Mouse (Mus musculus) forebrain, embryonic 12.5 days (tissue): Measurements from ENCODE around the gene Dse. TPM values are rescaled to one million over a fixed set of nuclear protein-coding genes. Genes with fewer than 3 reads are reported as not detected.
"Not testable (repeated sequence)": the region's sequence is repeated elsewhere in the genome, so short reads cannot be mapped to it uniquely, and the experiment has no call there.

ENCODE experiments used
- ATAC-seq: fragments of 200-750 bp; cut with Nextera tagmentation; 2 replicates; pipeline ENCODE4 v1.8.0; 2017; ENCODE audit warnings: moderate TSS enrichment; ENCODE audit not compliant: low FRiP score
- H3K27ac ChIP-seq: fragments of 300-500 bp; sonication (generic); 2 replicates; pipeline ENCODE4 v1.5.1; 2016; ENCODE audit warnings: mild to moderate bottlenecking
- H3K27me3 ChIP-seq: fragments of 300-500 bp; sonication (generic); 2 replicates; pipeline ENCODE4 v1.6.1; 2016; ENCODE audit warnings: mild to moderate bottlenecking
- H3K36me3 ChIP-seq: fragments of 300-500 bp; sonication (generic); replicated peaks from 2 replicates; pipeline ENCODE4 v1.6.1; 2016; ENCODE audit warnings: mild to moderate bottlenecking
- H3K4me1 ChIP-seq: fragments of 300-500 bp; sonication (generic); 2 replicates; pipeline ENCODE4 v1.6.1; 2016
- H3K4me2 ChIP-seq: fragments of 300-500 bp; sonication (generic); 2 replicates; pipeline ENCODE4 v1.6.1; 2016; ENCODE audit warnings: mild to moderate bottlenecking, moderate library complexity
- H3K4me3 ChIP-seq: fragments of 300-500 bp; sonication (generic); replicated peaks from 2 replicates; pipeline ENCODE4 v1.5.1; 2016; ENCODE audit warnings: mild to moderate bottlenecking
- H3K9ac ChIP-seq: fragments of 300-500 bp; sonication (generic); 2 replicates; pipeline ENCODE4 v1.6.1; 2016; ENCODE audit warnings: mild to moderate bottlenecking
- H3K9me3 ChIP-seq: fragments of 300-500 bp; sonication (generic); 2 replicates; pipeline ENCODE4 v1.6.1; 2016
- WGBS: fragments of 180-500 bp; shearing (Covaris S2); methylation state at CpG from one replicate; pipeline ENCODE4 v1.1.7; 2016; 5-methylcytosine and 5-hydroxymethylcytosine counted together
- polyA plus RNA-seq: library from polyadenylated mRNA; unstranded; fragments of >200 nt; fragmentation: Nextera tagmentation; extraction: Ambion mirVana; gene quantifications from 2 replicates; pipeline ENCODE4 v1.2.1, GENCODE M21; 2016

Gene Dse
- polyA plus RNA-seq = 11.2 and 13.4 TPM in 2 replicates

GRCm38 (mm10) chr10:34207503-34207850 lies at the start of gene Dse:
Gene Dse, minus strand, starts transcription at chr10:34207715.
- Histone ChIP-seq H3K4me3 (peak within 1 kb of the TSS; percentile 69), H3K27ac (peak within 1 kb of the TSS; percentile 81), H3K4me2 (peak within 1 kb of the TSS; percentile 77), H3K9ac (peak within 1 kb of the TSS; percentile 83), H3K9me3 (no peaks in the 10 kb centered on the region), H3K27me3 (no peaks in the 10 kb centered on the region), H3K4me1 (peaks cover 3% of the 10 kb centered on the region; the same call in 1 of the 2 replicates), H3K36me3 (no peaks in the 10 kb centered on the region)
- no peak; the same call in 1 of the 2 replicates for ATAC-seq
- WGBS = 0% methylated on average over 14 of the region's 14 CpGs

- not testable (repeated sequence) for H3K4me2 ChIP-seq, H3K27ac ChIP-seq, ATAC-seq, H3K9ac ChIP-seq, H3K9me3 ChIP-seq, H3K27me3 ChIP-seq, H3K4me3 ChIP-seq, H3K36me3 ChIP-seq, H3K4me1 ChIP-seq
- WGBS = 89% methylated on average over 9 of the region's 9 CpGs
Observed at GRCm38 (mm10) chr10:34252833-34253232, 45.3 kb upstream of the Dse start.

GRCm38 (mm10) chr10:34249594-34249993 lies 42.1 kb upstream of the Dse start:
- Histone ChIP-seq H3K27me3 (no peaks in the 10 kb centered on the region), H3K4me3 (no peak overlapping the region), H3K4me2 (no peak overlapping the region), H3K9me3 (no peaks in the 10 kb centered on the region), H3K36me3 (no peaks in the 10 kb centered on the region), H3K27ac (no peak overlapping the region), H3K4me1 (no peaks in the 10 kb centered on the region; the same call in 1 of the 2 replicates), H3K9ac (no peak overlapping the region)
- 74% methylated on average over 2 of the region's 2 CpGs for WGBS
- no peak for ATAC-seq

- Histone ChIP-seq H3K9me3 (no peaks in the 10 kb centered on the region), H3K9ac (no peak overlapping the region), H3K4me3 (no peak overlapping the region), H3K4me2 (no peak overlapping the region), H3K4me1 (no peaks in the 10 kb centered on the region; the same call in 1 of the 2 replicates), H3K27ac (no peak overlapping the region), H3K27me3 (no peaks in the 10 kb centered on the region), H3K36me3 (no peaks in the 10 kb centered on the region)
- ATAC-seq = no peak
- 56% methylated on average over 3 of the region's 3 CpGs for WGBS
Observed at GRCm38 (mm10) chr10:34247757-34248156, 40.2 kb upstream of the Dse start.

- WGBS = 81% methylated on average over 2 of the region's 2 CpGs
- Histone ChIP-seq H3K27me3 (no peaks in the 10 kb centered on the region), H3K9me3 (no peaks in the 10 kb centered on the region), H3K9ac (no peak overlapping the region), H3K4me1 (no peaks in the 10 kb centered on the region; the same call in 1 of the 2 replicates), H3K36me3 (no peaks in the 10 kb centered on the region), H3K4me3 (no peak overlapping the region), H3K4me2 (no peak overlapping the region), H3K27ac (no peak overlapping the region)
- no peak for ATAC-seq
Observed at GRCm38 (mm10) chr10:34246106-34246505, 38.6 kb upstream of the Dse start.

- Histone ChIP-seq H3K27ac (no peak overlapping the region), H3K4me3 (no peak overlapping the region), H3K9ac (no peak overlapping the region), H3K4me2 (no peak overlapping the region), H3K4me1 (no peaks in the 10 kb centered on the region; the same call in 1 of the 2 replicates), H3K9me3 (no peaks in the 10 kb centered on the region), H3K36me3 (no peaks in the 10 kb centered on the region), H3K27me3 (no peaks in the 10 kb centered on the region)
- ATAC-seq = no peak
- 86% methylated on average over 5 of the region's 5 CpGs for WGBS
Observed at GRCm38 (mm10) chr10:34244745-34245144, 37.2 kb upstream of the Dse start.

- H3K9ac ChIP-seq = no peak overlapping the region
- ATAC-seq = no peak
- H3K27me3 ChIP-seq = no peaks in the 10 kb centered on the region
- no peak overlapping the region for H3K4me3 ChIP-seq
- H3K27ac ChIP-seq = no peak overlapping the region
- H3K4me1 ChIP-seq = no peaks in the 10 kb centered on the region
- H3K36me3 ChIP-seq = no peaks in the 10 kb centered on the region
- H3K4me2 ChIP-seq = no peak overlapping the region
- 77% methylated on average over 4 of the region's 4 CpGs for WGBS
- no peaks in the 10 kb centered on the region for H3K9me3 ChIP-seq
Observed at GRCm38 (mm10) chr10:34238536-34238935, 31.0 kb upstream of the Dse start.

- Histone ChIP-seq H3K4me2 (no peak overlapping the region), H3K9me3 (no peaks in the 10 kb centered on the region), H3K36me3 (no peaks in the 10 kb centered on the region), H3K27me3 (no peaks in the 10 kb centered on the region), H3K9ac (no peak overlapping the region), H3K27ac (no peak overlapping the region), H3K4me1 (no peaks in the 10 kb centered on the region), H3K4me3 (no peak overlapping the region)
- 87% methylated on average over 5 of the region's 5 CpGs for WGBS
- ATAC-seq = no peak
Observed at GRCm38 (mm10) chr10:34236569-34236968, 29.1 kb upstream of the Dse start.

- Histone ChIP-seq H3K27me3 (no peaks in the 10 kb centered on the region), H3K4me1 (no peaks in the 10 kb centered on the region), H3K9me3 (no peaks in the 10 kb centered on the region), H3K4me2 (no peak overlapping the region), H3K27ac (no peak overlapping the region), H3K36me3 (no peaks in the 10 kb centered on the region), H3K4me3 (no peak overlapping the region), H3K9ac (no peak overlapping the region)
- 39% methylated on average over 3 of the region's 3 CpGs for WGBS
- ATAC-seq = no peak
Observed at GRCm38 (mm10) chr10:34235384-34235783, 27.9 kb upstream of the Dse start.

GRCm38 (mm10) chr10:34233931-34234745 lies 26.6 kb upstream of the Dse start:
- Histone ChIP-seq H3K9ac (no peak overlapping the region), H3K4me3 (no peak overlapping the region), H3K27ac (no peak overlapping the region), H3K4me1 (no peaks in the 10 kb centered on the region), H3K9me3 (no peaks in the 10 kb centered on the region), H3K36me3 (no peaks in the 10 kb centered on the region), H3K4me2 (no peak overlapping the region), H3K27me3 (no peaks in the 10 kb centered on the region)
- WGBS = 20% methylated on average over 2 of the region's 2 CpGs
- ATAC-seq = no peak

- ATAC-seq = no peak
- 50% methylated on average over 1 of the region's 1 CpGs for WGBS
Observed at GRCm38 (mm10) chr10:34233418-34233817, 25.9 kb upstream of the Dse start.

GRCm38 (mm10) chr10:34230121-34230675 lies 22.7 kb upstream of the Dse start:
- Histone ChIP-seq H3K36me3 (no peaks in the 10 kb centered on the region), H3K4me1 (no peaks in the 10 kb centered on the region), H3K9me3 (no peaks in the 10 kb centered on the region), H3K4me2 (no peak overlapping the region), H3K4me3 (no peak overlapping the region), H3K27ac (no peak overlapping the region), H3K9ac (no peak overlapping the region), H3K27me3 (no peaks in the 10 kb centered on the region)
- WGBS = 35% methylated on average over 5 of the region's 5 CpGs
- no peak for ATAC-seq

More at GRCm38 (mm10) chr10:34233418-34233817, 25.9 kb upstream of the Dse start:
- no peak overlapping the region for H3K9ac ChIP-seq
- H3K4me3 ChIP-seq = no peak overlapping the region
- H3K4me1 ChIP-seq = no peaks in the 10 kb centered on the region
- H3K9me3 ChIP-seq = no peaks in the 10 kb centered on the region
- no peaks in the 10 kb centered on the region for H3K27me3 ChIP-seq
- H3K4me2 ChIP-seq = no peak overlapping the region
- no peaks in the 10 kb centered on the region for H3K36me3 ChIP-seq
- no peak overlapping the region for H3K27ac ChIP-seq

GRCm38 (mm10) chr10:34229491-34229890 lies 22.0 kb upstream of the Dse start:
- no peak for ATAC-seq
- no peaks in the 10 kb centered on the region for H3K9me3 ChIP-seq
- 74% methylated on average over 4 of the region's 4 CpGs for WGBS

More at GRCm38 (mm10) chr10:34229491-34229890, 22.0 kb upstream of the Dse start:
- Histone ChIP-seq H3K4me2 (no peak overlapping the region), H3K4me3 (no peak overlapping the region), H3K27ac (no peak overlapping the region), H3K9ac (no peak overlapping the region), H3K36me3 (no peaks in the 10 kb centered on the region), H3K27me3 (no peaks in the 10 kb centered on the region), H3K4me1 (no peaks in the 10 kb centered on the region)
